Mouse (Mus musculus) embryonic stem cell, embryonic (primary cell): ENCODE measurements around the gene Dhcr7.

ENCODE experiments used
- CTCF ChIA-PET, 4 experiments: fragments of 300-600 bp in 2 of 4; fragments of 350-600 bp in 2 of 4; sonication (Branson Sonifier 250); formaldehyde crosslinking; loops; one replicate each; lab custom pipeline; 2022; ENCODE audit warnings: inconsistent platforms in 2 of 4; lab: Charles Lee
- POLR2A ChIA-PET, 4 experiments: fragments of 300-600 bp in 2 of 4; fragments of 350-600 bp in 2 of 4; sonication (Branson Sonifier 250); formaldehyde crosslinking; loops; one replicate each; lab custom pipeline; 2022; ENCODE audit warnings: antibody characterized with exemption in 4 of 4, inconsistent platforms in 1 of 4; lab: Charles Lee

Dhcr7 gene

DNA sequence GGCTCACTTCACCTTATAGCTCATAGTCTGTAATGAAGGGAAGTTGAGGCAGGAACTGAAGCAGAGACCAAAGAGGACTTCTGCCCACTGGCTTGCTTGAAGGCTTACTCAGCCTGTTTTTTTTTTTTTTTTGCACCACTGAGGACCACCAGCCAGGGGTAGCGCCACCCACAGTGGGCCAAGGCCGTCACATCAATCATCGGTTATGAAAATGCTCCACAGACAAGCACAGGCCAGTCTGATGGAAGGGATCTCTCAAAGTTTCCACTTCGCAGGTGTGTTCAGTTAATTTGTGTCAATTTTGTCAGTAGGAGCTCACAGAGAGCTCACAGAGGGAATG, 291 bp downstream of the Dhcr7 start:
- ChIA-PET CTCF (interaction anchor here in 3 of 4 experiments (0.6 to 2.1 kb wide), 13 partner anchors 9 to 905 kb away, joined by 3 to 13 read pairs (median 5); partner anchors contain the start of gene Mrgpre (in 1 of the 3)), POLR2A (interaction anchor here (0.7 to 2.0 kb wide), 22 partner anchors 8 to 527 kb away, joined by 3 to 17 read pairs (median 4); partner anchors contain the start of genes Cars (in 2 of the 4), Mrgpre (in 1 of the 4) and Nap1l4 (in 1 of the 4))

GRCm38 (mm10) chr7:143826985-143827384, 4.0 kb downstream of the Dhcr7 start:
- POLR2A ChIA-PET = interaction anchor here in 2 of 4 experiments (0.6 to 0.7 kb wide), 3 partner anchors 15 to 752 kb away, joined by 4 to 5 read pairs (median 4); no protein-coding TSS in a partner anchor

GRCm38 (mm10) chr7:143829504-143830331, 6.8 kb downstream of the Dhcr7 start:
- ChIA-PET CTCF (interaction anchor here (0.5 to 2.0 kb wide), 50 partner anchors 13 to 1442 kb away, joined by 3 to 41 read pairs (median 3); partner anchors contain the start of genes Mrgpre (in 3 of the 4), Cars (in 2 of the 4), Ctsd (in 1 of the 4) and Tnfrsf22 (in 1 of the 4)), POLR2A (interaction anchor here (0.5 to 2.7 kb wide), 53 partner anchors 8 to 1454 kb away, joined by 3 to 20 read pairs (median 4); partner anchors contain the start of genes Nap1l4 (in 3 of the 4), Cars (in 2 of the 4), Mrgpre (in 2 of the 4) and Cttn (in 1 of the 4))

More at GRCm38 (mm10) chr7:143826985-143827384, 4.0 kb downstream of the Dhcr7 start:
- CTCF ChIA-PET = interaction anchor here in 2 of 4 experiments (0.6 to 0.8 kb wide), 3 partner anchors 18 to 588 kb away, joined by 3 to 12 read pairs (median 4); no protein-coding TSS in a partner anchor

DNA sequence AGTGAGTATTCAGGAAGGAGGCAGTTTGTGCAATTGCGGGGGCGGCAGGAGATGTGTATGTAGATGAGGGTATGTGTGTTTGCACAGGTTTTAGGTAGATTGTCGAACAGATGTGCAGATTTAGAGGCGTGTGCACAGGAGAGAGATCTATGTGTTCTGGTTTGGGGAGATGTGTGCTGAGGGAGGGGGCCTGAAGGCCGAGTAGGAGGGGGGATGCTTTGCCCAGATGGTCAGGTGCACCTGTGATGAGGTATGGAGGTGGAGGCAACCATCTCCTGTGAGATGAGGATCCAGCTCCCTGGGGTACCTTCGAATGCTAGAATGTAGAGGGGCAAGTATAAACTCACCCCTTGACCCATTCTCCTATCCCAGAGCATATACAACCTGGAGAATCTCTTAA, 7.5 kb downstream of the Dhcr7 start:
- ChIA-PET CTCF (interaction anchor here (0.5 to 2.0 kb wide), 23 partner anchors 13 to 1306 kb away, joined by 3 to 41 read pairs (median 5); partner anchors contain the start of genes Mrgpre (in 2 of the 4) and Tnfrsf22 (in 1 of the 4)), POLR2A (interaction anchor here (0.5 to 3.2 kb wide), 26 partner anchors 8 to 1454 kb away, joined by 3 to 20 read pairs (median 4); partner anchors contain the start of genes Nap1l4 (in 3 of the 4), Cars (in 1 of the 4), Dhcr7 (in 1 of the 4) and Fadd (in 1 of the 4))

- ChIA-PET CTCF (interaction anchor here in 1 of 4 experiments (0.6 kb wide), 1 partner anchor 9 kb away, joined by 13 read pairs; no protein-coding TSS in a partner anchor), POLR2A (interaction anchor here in 3 of 4 experiments (1.2 to 3.2 kb wide), 3 partner anchors 8 to 9 kb away, joined by 3 to 17 read pairs (median 3); partner anchors contain the start of genes Dhcr7 (in 2 of the 3) and Nadsyn1 (in 2 of the 3))
Measured at GRCm38 (mm10) chr7:143832196-143832595, 9.3 kb downstream of the Dhcr7 start.

- CTCF ChIA-PET = no interaction called here
- POLR2A ChIA-PET = interaction anchor here in 1 of 4 experiments (3.2 kb wide), 1 partner anchor 10 kb away, joined by 17 read pairs; the partner anchor contains the start of genes Dhcr7 and Nadsyn1
Measured at GRCm38 (mm10) chr7:143832611-143833010, 9.7 kb downstream of the Dhcr7 start.

DNA sequence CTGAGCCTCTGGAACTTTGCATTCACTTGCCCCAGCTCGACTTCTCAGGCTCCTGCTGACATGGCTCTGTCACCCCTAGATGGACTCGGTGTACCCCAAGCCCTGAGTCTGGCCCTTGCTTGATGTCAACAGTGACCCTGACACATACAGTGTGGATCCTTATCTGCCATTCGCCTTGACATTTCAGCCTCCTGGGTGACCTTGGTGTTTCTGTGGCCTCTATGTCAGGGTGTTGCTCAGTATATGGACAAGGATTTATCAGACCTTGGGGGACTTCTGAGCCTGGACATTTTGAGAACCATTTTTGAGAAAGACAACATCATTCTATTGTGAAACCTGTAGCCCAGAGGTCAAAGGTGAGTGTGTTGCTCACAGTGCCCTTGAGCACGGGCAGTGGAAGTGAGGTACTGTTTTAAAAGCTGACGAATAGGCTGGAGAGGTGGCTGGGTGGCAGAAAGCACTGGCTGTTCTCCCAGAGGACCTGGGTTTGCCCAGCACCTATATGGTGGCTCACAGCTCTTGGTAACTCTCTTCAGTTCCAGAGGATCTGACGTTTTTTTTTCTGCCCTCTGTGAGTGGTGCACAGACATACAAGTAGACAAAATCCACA, 10.7 kb downstream of the Dhcr7 start:
- POLR2A ChIA-PET = interaction anchor here in 1 of 4 experiments (1.6 to 3.2 kb wide), 2 partner anchors 10 to 11 kb away, joined by 3 to 17 read pairs; partner anchors contain the start of genes Dhcr7 and Nadsyn1
- CTCF ChIA-PET = interaction anchor here in 1 of 4 experiments (0.6 kb wide), 1 partner anchor 1023 kb away, joined by 4 read pairs; no protein-coding TSS in a partner anchor

DNA sequence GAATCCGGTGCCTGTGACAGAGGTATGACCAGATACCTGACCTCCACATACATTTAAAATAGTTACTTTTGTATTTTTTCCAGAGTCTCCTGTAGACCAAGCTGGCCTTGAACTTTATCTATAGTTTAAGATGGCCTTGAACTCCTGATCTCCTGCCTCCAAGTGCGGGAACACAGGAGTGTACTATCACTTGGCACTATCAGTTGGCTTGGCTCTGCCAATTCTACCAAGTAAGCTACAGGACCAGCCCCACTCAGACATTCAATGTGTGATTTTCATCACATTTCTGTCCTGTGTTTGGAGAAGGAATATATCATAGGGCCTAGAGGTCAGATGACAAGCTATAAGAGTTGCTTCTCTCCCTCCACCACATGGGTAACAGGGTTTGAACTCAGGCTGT, 11.4 kb downstream of the Dhcr7 start:
- POLR2A ChIA-PET = interaction anchor here in 2 of 4 experiments (0.6 to 1.6 kb wide), 2 partner anchors 9 to 42 kb away, joined by 3 read pairs; no protein-coding TSS in a partner anchor
- CTCF ChIA-PET = interaction anchor here in 1 of 4 experiments (0.6 kb wide), 1 partner anchor 1023 kb away, joined by 4 read pairs; no protein-coding TSS in a partner anchor

DNA sequence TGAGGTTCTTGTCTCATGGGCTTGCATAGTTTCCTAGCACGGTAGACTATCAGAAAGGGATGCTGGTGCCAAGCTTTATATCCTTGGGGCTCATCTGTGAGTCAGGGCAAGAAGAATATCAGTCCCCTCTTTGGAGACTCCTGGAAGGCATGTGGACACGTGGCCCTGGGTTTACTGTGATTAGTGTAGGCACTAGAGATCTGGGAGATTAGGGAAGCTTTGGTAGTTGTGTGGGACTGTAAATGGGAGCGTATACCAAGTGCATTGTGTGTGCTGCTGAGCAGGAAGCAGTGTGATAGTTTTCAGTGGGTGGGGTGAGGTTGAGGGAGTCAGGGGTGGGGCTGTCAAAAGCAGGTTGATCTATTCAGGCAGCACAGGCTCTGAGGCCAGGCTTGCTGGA, 12.0 kb downstream of the Dhcr7 start:
- POLR2A ChIA-PET = interaction anchor here in 2 of 4 experiments (0.6 to 1.6 kb wide), 3 partner anchors 8 to 43 kb away, joined by 3 to 4 read pairs (median 3); partner anchors contain the start of genes Dhcr7 (in 1 of the 2) and Nadsyn1 (in 1 of the 2)
- CTCF ChIA-PET = no interaction called here

- ChIA-PET POLR2A (interaction anchor here in 1 of 4 experiments (2.5 kb wide), 1 partner anchor 8 kb away, joined by 15 read pairs; no protein-coding TSS in a partner anchor), CTCF (no interaction called here)
Measured at GRCm38 (mm10) chr7:143837705-143838358, 14.9 kb downstream of the Dhcr7 start.

DNA sequence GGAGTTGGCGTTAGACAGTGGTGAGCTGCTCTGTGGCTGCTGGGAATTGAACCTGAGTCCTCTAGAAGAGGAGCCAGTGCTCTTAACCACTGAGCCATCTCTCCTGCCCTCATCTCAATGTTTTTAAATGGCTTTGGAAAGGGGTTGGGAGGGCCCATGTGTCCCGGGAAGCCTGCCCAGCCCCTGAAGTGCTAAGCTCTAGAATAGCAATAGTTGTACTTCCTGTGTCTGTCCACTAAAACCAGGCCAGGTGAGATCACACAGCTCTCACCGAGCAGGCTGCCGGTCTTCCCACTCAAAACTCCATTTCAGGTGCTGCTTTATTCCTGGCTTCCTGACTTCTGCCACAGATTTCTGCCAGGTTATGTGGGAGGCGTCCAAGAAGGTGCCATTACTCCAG, 17.2 kb downstream of the Dhcr7 start:
- CTCF ChIA-PET = interaction anchor here in 1 of 4 experiments (0.6 kb wide), 1 partner anchor 11 kb away, joined by 3 read pairs; no protein-coding TSS in a partner anchor
- POLR2A ChIA-PET = interaction anchor here in 2 of 4 experiments (0.7 to 2.5 kb wide), 3 partner anchors 9 to 10 kb away, joined by 3 to 15 read pairs (median 3); no protein-coding TSS in a partner anchor

GRCm38 (mm10) chr7:143841301-143841700, 18.4 kb downstream of the Dhcr7 start:
- ChIA-PET POLR2A (no interaction called here), CTCF (no interaction called here)

GRCm38 (mm10) chr7:143848127-143848767, 25.3 kb downstream of the Dhcr7 start:
- ChIA-PET CTCF (no interaction called here), POLR2A (interaction anchor here in 2 of 4 experiments (0.6 to 1.0 kb wide), 3 partner anchors 18 to 552 kb away, joined by 3 to 5 read pairs (median 4); no protein-coding TSS in a partner anchor)

DNA sequence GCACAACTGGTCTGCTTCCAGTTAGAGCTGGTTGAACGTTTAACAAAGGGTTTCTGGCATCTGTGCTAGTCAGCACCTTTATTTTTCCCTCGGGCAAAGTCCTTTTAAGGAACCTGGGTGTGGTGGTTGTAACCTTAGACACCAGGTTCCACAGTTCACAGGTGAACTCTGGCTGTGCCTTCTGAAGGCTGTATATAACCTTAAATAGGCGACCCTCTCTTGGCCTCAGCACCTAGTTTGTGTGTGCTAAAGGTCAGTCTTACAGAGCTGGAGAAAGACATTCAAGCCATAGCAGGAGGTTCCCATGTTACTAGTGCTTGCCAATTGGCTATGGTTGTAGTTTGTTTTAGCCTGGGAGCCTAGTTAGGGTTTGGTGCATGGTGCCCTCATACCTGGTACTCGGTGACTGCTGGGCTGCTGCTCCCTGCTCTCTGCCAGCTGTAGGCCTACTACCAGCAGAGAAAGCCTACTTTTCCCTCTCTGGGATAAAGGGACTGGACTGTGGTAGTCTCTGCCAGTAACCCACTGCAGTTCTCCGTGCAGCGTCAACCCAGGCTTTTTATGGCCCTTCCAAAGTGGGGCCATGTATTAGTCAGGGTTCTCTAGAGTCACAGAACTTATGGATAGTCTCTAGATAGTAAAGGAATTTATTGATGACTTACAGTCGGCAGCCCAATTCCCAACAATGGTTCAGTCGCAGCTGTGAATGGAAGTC, 26.0 kb downstream of the Dhcr7 start:
- ChIA-PET POLR2A (no interaction called here), CTCF (no interaction called here)

DNA sequence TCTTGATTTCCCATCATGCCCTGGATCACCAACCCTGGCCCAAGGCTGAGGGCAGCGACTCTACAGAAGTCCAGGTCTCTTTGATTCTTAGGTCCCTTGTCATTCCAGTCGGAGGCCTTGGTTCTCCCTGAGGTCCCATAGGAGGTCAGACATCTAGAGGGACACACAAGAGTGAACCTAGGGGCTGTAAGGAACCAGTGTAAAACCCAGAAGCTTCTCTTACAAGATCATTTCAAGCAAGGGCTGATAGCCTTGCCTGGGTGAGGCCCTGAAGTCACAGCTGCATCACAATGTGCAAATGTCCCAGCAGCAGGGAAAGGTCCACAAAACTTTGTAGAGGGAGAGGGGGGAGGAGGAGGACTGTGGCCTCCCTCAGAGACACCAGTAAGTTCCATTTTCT, 43.6 kb downstream of the Dhcr7 start, which contains the start of gene Gm498:
TSS of gene Gm498 (plus strand) at position 301 of the 400 bp plus-strand sequence.
- CTCF ChIA-PET = no interaction called here
- POLR2A ChIA-PET = interaction anchor here in 2 of 4 experiments (0.7 kb wide), 2 partner anchors 107 to 1185 kb away, joined by 3 read pairs; no protein-coding TSS in a partner anchor

- ChIA-PET POLR2A (no interaction called here), CTCF (interaction anchor here in 1 of 4 experiments (1.0 kb wide), 1 partner anchor 39 kb away, joined by 3 read pairs; no protein-coding TSS in a partner anchor)
Measured at GRCm38 (mm10) chr7:143868874-143869273, 45.9 kb downstream of the Dhcr7 start.
